Mouse (Mus musculus) layer of hippocampus, adult 18-20 months (tissue): Measurements from ENCODE around the gene Kcnip3. TPM values are rescaled to one million over a fixed set of nuclear protein-coding genes. Genes with fewer than 3 reads are reported as not detected.

Source experiments
- DNase-seq, 2 experiments: peaks; one replicate each; pipeline ENCODE4 v3.0.0; 2022; ENCODE audit warnings: low spot score in 2 of 2
- total RNA-seq, 2 experiments: library from RNA; stranded (reverse); gene quantifications; 2 replicates each; pipeline ENCODE4 v1.2.3; 2021

The Kcnip3 gene
- total RNA-seq, 2 experiments from 2014 or later = 61.3 to 70.6 TPM

GRCm38 (mm10) chr2:127518831-127519230, 3.1 kb downstream of the Kcnip3 start:
- DNase-seq = no peak

GRCm38 (mm10) chr2:127518273-127518672, 3.6 kb downstream of the Kcnip3 start:
- peak; percentile 48 to 60 for DNase-seq

GRCm38 (mm10) chr2:127517081-127517480, 4.8 kb downstream of the Kcnip3 start:
- peak; percentile 66 to 82 for DNase-seq

DNA sequence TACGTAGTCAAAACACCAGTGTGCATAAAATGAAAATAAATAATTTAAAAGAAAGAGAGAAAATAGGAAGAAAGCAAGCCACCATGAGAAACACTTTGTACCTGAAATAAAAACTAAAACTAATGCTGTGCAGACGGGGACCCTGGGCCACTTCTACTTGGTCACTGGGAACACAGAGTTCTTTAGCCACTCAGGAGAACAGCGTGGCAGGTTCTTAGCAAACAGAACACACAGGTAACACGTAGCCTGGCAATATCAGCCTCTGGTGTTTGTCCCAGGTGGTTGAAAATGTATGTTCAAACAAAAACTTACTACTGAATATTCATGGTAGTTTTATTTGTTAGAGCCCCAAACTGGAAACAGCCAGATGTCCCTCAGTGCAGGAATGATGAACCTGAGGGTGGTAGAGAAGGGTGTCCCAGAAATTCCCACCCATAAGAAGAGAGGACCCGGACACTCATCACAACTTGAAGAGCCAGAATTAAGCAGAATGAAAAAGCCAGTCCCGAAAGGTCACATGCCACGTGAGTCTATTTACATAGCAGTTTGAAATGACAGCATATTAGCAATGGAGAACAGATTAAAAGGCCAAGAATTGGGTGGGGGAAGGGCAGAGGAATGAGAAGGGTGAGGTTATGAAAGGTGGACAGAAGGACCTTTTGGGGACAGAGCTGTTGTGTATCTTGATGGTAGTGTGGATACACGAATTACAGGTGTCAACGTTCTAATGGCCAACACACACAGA, 7.3 kb downstream of the Kcnip3 start:
- no peak for DNase-seq

DNA sequence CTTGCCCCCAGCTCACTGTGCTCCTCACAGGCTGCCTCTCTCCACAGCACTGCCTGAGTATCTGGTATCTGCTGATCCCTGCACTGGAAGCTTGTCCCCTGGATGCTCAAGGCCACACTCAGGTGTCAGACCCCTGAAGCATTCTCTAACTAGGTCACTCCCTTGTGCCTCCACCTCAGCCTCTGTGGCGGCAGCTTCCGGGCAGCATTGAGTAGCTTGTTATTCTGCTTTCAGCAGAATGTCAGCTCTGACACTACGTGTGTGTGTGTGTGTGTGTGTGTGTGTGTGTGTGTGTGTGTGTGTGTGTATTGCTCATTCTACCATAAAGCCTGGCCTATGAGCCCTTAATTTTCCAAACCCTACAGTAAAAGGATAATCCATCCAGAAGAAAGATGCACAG, 8.7 kb downstream of the Kcnip3 start:
- DNase-seq = no peak

GRCm38 (mm10) chr2:127511426-127511825, 10.5 kb downstream of the Kcnip3 start:
- no peak for DNase-seq

GRCm38 (mm10) chr2:127507967-127508660, 13.8 kb downstream of the Kcnip3 start:
- peak in 1 of 2 experiments; percentile 62 for DNase-seq

DNA sequence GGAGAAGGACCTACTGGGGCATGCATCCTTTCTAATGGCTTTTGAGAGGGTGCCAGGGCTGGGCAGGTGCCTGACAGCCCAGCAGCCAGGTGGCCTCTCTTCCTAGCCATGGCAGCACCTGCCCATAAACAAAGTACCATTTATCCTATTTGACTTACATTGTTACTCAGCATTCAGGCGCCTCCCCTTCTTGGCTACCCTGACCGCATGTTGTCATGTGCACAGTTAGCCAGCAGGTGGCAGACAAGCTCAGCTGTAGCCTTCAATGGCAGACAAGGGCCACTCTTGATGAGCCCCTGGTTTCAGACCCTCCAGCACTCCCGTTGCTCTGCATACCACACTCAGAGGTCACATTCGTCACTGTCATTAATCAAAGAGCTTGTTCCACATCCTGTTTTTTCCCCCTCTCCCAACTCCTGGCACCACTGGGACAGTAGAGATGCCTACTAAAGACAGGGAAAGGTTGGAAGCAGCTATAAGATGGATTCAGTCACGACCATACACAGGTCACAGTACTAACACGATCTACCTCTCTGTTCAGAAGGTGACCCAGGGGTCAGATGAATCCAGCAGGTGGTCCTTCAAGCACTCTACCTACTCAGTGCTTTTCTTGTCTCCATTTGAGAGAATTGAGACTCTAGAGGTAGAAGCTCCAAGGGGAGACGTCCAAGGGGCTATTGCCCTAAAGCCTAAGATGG, 14.7 kb downstream of the Kcnip3 start:
- DNase-seq = peak in 1 of 2 experiments; percentile 92

GRCm38 (mm10) chr2:127506131-127506632, 15.7 kb downstream of the Kcnip3 start:
- no peak for DNase-seq

GRCm38 (mm10) chr2:127505196-127505595, 16.7 kb downstream of the Kcnip3 start:
- DNase-seq = no peak

DNA sequence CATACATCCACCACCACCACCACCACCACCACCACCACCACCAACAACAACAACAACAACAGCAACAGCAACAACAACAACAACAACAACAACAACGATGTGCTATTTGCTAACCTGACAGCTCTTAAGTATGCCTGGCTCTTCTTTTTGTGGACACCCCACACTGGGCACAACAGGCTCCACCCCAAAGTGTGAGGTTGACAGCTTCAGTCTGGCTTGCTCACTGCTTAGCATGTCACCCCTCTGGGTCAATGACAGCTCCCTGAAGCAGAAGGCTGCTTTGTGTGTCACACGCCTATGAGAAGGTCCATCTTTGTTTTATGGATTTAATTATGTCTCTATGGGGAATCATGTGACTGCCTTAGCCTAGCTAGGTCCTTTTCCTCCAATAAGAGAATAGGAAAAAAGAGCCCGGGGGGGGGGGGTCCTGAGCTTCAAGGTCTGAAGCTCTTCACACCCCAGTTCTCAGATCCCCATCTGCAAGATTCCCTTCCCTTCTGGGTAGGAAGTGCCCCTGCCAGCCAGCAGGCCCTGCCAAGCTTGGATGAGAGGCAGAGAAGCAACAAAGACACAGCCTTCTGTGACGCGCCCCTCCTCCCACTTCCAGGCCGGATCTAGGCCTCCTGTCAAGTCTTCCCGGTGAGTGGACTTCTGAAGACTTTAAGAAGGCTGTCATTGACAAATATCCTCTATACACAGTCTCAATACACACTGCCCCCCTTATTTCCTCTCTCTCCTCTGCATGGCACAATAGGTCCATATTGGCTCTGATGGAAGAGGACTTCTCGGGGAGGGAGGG, 17.9 kb downstream of the Kcnip3 start:
- DNase-seq = peak in 1 of 2 experiments; percentile 55

GRCm38 (mm10) chr2:127501061-127501460, 20.8 kb downstream of the Kcnip3 start:
- DNase-seq = peak in 1 of 2 experiments; percentile 65

DNA sequence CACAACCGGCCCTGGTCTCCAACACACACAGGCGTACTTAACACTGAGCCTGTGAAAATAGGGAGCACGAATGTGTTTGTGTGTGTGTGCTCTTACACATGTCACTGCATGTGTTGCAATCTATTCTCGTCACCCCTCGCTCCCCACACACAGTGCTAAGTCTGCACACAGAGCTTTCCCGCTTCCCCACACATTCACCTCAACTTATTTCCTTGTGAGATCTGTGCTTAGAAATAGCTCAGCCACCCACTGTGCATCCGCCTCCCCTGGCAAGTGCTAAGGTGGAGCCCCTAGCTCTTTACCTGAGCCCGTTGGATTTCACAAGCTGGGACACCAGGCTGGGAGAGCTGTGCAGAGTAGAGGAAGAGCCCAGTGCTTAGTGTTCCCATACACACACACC, 23.1 kb downstream of the Kcnip3 start:
- no peak for DNase-seq

DNA sequence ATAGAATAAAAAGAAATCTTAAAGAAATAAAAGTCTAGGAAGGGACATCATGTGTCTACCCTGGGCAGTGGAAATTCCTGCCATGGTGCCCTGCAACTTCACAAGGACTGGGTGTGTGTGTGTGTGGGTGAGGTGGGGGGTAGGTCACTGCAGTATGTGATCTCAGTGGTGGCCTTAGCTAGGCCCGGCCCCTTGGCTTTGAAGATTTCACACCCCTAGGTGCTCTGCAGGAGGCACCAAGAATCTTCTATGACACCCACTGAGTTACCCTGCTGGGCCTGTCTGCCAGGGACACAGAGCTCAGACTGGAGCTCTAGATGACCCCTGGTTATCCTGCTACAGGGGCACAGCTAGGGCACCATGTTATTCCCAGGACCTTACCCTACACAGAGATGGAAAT, 25.6 kb downstream of the Kcnip3 start:
- DNase-seq = no peak

DNA sequence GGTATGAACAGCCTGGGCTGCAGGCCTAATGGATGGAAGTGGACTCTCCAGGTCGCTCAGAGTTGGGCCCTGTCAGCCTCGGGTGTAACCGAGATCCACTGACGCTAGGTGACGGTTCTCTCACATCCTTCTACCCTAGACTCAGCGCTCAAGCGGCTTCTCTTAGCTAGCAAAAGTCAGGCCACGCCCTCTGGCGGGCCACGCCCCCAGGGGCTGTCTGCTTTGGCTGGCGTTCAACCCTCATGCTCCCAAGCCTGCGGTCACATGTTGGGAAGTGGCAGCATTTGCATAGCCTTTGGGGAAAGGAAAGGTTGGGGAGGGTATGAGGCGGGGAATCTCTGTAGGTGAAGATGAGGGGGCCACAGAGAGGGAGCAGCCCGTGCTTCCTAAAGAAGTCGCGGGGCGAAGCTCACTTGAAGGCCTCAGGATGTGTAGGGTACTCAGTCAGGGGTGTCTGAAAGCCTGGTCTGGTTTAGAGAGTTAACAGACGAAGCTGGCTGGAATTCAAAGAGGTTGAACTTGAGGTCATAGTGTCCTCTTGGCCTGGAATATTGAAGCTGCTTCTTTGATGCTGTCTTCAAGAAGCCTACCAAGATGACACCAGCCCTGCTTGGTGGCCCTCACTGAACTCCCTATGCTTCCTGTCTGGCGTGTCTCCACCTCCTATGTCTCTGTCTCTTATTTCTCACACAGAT, 37.3 kb downstream of the Kcnip3 start:
- peak in 1 of 2 experiments; percentile 53 for DNase-seq

GRCm38 (mm10) chr2:127483001-127483400, 38.9 kb downstream of the Kcnip3 start:
- peak in 1 of 2 experiments; percentile 30 for DNase-seq

DNA sequence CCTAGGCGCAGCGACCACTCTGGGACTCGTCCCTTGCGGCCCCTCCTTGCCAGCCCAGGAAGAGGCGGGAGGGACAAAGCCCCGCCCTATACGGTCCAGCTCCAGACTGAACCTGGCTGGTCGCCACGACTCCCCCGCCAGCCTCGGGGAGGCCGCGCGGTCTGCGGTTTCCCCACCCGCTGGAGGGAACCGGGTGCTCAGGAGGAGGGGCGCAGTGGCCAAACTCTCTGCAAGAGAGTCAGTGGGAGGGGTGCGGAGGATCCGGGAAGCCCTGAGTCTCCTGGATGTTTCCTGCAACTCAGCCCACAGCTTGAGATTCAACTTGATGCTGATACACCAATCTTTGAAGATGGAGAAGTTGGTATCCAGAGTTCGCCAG, 39.4 kb downstream of the Kcnip3 start:
- DNase-seq = peak in 1 of 2 experiments; percentile 27

- DNase-seq = no peak
Observed at GRCm38 (mm10) chr2:127481841-127482532, 39.9 kb downstream of the Kcnip3 start.

DNA sequence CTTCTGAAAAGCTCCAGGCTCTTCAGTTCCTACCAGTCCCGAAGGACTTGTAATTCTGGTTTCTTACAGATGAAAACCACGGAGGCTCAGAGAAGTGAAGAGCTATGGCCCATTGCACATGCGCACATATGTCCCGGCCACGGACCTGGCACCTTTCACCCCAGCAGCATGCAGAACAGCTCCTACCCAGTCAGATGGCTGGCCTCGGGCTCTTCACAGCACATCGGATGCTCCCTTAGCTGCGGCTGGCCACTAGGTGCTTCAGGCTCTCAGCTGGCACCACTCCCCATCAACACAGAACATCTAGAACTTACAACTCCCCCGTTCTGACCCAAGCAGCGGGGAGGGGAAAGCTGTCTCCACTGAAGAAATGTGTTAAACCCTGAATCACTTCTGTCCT, 42.1 kb downstream of the Kcnip3 start:
- DNase-seq = no peak

DNA sequence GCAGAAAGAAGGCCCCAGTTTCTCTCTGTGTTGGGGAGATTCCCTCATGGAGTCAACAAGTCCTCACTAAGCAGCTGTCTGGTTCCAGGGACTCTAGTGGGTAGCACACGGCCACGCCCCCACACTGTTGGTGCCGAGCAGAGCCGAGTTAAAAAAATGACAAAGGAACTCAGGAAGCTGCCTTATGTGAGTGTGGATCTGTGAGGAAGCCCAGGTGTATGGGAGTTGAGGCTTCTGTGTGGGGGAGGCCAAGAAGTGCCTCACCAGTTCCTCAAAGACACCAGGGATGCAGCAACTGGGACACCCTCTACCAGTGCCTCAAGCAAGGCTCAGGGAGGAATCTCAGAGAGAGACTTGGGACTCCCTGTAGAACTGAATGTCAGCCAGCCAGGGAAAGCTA, 42.7 kb downstream of the Kcnip3 start:
- DNase-seq = no peak
